Mouse (Mus musculus) MN1 (cell line): ENCODE data around the gene Notch1.

Experiments
- DNase-seq: peaks from one replicate; pipeline ENCODE4 v3.0.0-alpha.2; 2016; ENCODE audit warnings: low spot score

The Notch1 gene

GRCm38 (mm10) chr2:26408515-26409356 is 107.7 kb downstream of the Notch1 start, which contains the start of gene Inpp5e:
TSS of gene Inpp5e (minus strand) at chr2:26409203.
- DNase-seq: peak; percentile 93
